Mouse (Mus musculus) c-Kit-positive CD71-positive TER-119-negative erythroid progenitor cells, embryonic 14.5 days (primary cell): ENCODE measurements around the gene Dld.

Source experiments
- DNase-seq: peaks from one replicate; pipeline ENCODE4 v3.0.0-alpha.2; 2013; ENCODE audit warnings: low read depth

Gene Dld

DNA sequence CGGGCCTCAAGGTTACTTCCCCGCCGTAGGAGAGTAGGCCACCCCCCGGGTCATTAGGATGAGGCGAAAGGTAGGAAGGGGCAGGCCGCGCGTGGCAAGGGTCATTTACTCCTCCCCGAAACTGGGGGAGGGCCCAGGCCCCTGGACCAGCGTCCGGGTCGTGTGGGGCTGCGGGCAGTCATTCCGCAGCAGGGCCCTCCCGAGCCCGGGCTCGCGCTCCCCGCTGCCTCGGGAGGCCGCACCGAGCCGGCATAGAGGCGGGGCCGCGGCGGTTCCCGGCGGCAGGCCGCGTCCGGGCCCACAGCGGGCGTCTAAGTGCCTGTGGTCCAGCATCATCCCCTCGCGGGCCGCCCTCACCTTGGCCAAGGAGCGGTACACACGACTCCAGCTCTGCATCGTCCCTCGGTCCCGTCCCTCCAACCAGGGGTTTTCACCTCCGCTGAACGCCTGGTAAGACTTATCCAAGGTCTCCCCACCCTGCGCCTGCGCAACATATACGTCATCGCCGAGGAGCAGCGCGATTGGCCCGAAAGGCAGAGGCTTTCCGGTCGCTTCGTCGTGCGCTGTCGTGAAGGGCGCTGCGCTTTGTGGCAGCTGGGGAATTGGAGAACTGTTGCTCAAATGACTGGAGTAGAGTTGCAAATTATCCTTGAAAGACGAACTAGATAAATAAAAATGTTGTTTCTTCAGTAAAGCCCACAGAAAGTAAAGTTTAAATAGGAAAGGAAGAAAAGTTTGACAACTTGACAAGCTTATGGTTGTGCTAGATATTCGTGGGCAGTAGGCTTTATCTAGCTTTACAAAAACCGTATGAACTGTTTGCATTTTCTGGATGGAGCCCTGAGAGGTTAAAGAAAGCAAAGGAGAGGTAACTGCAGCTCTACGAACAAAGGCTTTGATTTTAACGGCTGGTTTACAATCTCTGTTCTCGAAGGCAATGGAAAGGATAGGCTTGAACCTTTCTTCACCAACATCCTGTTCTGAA, at the start of gene Dld:
Dld (minus strand) TSS at position 510 of the 985 bp plus-strand sequence.
- peak; percentile 92 for DNase-seq

DNA sequence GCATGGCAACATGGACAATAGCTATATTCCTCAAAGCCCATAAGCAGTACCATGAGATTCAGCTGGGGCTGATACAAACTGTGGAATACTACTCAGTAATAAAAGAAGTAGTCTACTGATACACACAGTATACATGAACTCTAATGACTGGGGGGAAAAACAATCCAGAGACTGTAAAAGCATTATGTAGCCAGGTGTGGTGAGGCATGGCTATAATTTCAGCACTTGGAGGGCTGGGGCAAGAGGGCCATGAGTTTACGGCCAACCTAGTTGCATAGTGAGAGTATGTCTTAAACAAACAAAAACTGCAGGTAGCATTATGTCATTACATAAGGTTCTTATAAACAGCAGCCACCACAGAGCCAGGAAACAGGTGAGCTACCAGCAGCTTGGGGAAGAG, 49.6 kb upstream of the Dld start:
- no peak for DNase-seq

DNA sequence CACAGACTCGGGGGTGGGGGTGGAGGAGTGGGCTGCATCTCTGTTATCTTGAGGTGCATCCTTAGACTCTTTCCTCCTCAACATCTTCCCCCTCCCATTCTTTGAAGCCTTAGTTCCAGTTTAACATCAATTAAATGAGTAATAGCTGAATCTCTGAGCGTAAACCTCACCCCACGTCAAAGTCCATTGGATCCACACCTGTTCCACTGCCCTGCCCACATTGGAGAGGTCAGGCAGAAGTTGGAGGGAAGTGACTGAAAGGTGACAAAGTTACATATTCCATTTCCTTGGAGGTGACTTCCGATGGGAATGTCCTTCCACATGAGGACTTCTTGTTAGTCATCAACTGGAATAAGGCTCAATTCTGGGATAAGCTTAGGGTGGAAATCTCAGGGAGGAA, 46.5 kb upstream of the Dld start:
- no peak for DNase-seq

DNA sequence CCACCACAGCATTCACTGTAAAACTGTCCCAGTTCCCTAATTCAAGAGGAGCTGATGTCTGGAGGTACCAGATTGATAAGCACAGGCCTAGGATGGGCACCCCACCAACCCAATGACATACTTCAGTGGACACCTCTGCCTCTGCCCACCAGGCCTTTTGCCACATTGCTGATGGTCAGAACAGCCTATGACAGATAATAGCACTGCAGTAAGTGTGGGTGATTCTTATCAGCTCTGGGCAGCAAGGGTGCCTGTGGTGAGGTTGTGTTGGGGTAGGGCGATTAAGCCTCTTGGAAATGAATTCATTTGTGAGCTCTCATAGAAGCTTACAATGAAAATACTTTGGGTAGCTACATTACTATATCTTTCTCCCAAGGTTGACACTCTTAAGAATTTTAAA, 44.6 kb upstream of the Dld start:
- DNase-seq: no peak

DNA sequence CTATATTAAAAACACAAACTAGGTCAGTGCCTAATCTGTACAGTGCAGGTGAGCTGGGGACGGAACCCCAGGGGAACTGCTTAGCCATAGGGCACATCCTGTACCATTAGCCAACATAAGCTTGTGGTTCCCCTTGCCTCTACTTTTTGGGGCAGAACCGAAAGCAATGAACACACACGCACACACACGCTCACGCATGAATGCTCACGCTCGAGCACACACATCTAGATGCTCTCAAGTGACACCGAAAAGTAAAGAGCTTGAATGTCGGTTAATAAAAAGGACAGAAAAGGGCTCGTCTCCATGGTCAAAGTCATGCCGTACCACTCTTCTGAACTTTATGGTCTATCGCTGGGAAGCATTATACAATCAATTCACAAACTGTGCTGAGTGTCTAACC, 40.4 kb upstream of the Dld start:
- no peak for DNase-seq

DNA sequence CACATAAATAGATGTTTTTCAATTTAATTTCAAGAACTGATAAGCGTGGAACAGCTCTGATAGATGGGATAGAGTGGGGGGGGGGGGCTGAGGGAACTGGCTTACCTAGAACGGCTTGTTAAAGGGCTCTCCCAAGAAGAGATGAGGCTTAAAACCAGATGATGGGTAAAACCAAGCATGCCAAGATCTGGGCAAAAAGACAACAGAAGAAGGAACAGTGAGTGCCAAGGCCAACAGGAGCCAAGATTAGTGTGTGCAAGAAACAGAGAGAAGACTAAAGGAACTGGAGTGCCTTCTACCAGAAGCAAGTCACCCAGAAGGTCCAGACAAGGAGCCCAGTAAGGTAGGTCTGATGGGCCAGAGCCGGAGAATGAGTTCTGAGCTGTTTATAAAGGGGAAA, 39.3 kb upstream of the Dld start, which contains the start of gene Slc26a3:
Slc26a3 (plus strand) TSS at position 301 of the 400 bp plus-strand sequence.
- DNase-seq: no peak

DNA sequence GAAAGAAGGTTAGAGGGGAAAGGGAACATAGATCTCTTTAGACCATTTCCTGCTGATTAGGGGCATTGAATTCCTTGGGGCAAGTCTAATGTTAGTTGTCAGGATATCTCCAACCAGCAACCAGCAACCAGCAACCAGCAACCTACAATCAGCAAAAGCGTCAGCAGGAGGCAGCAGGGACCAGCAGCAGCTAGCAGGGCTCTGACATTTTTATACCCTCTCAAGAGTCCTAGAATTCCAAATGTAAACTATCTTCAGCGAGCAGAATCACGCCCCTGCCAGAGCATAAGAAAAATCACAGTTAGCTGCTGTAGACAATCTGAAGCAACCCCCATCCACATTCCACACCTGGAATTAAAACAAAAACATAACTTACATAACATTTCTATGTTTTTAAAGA, 36.0 kb upstream of the Dld start:
- DNase-seq: no peak

DNA sequence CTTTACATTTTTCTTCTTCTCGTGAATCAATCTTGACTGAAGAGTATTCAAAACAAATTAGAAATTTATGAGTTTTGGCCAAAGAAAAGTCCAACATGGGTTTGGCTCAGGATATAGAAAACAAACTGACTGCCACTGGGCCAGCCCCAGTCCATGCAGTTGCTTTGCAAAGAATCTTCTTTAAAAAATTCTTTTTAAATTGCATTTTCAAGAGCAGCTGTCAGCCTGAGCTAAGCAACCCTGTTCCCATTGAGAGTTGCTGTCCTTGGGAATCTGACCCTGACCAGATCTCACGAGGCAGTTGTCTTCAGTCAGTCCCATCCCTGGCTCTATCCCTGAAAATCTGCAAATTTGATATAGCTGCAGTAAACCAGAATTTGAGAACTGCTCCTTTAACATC, 31.2 kb upstream of the Dld start:
- DNase-seq: no peak

DNA sequence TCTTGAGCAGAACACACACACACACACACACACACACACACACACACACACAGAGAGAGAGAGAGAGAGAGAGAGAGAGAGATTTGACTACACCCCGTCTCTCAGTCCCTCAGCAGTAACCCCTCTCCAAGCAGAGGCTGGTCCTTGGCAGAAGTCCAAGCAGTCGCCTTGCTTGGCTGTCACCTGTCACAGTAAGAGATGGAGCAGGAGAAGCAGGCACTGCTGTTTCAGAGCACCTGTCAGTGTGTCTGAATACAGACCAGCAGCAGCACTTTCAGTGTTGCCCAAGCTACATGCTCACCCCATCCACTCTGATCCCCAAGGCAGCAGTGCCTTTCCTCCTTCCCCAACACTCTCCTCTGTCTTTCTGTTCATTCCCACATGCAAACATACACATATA, 29.6 kb upstream of the Dld start:
- DNase-seq: no peak

DNA sequence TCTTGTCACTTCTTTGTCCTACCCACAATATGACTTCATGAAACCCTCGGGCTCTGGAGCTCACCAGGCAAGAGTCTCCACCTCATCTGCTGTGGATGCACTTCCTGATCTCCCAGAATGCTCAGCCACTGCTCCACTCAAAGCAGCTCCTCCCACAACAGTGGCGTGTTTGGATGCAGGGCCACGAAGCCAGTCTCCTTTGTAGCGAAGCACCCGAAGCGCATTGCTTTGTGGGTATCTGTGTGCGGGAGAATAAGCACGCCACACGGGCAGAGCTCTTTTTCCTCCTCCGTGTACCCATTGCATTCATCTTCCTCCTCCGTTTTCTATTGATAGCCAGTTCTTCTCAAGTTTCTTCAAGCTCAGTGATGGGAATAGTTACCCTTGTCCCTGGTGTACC, 26.0 kb upstream of the Dld start:
- DNase-seq: no peak

DNA sequence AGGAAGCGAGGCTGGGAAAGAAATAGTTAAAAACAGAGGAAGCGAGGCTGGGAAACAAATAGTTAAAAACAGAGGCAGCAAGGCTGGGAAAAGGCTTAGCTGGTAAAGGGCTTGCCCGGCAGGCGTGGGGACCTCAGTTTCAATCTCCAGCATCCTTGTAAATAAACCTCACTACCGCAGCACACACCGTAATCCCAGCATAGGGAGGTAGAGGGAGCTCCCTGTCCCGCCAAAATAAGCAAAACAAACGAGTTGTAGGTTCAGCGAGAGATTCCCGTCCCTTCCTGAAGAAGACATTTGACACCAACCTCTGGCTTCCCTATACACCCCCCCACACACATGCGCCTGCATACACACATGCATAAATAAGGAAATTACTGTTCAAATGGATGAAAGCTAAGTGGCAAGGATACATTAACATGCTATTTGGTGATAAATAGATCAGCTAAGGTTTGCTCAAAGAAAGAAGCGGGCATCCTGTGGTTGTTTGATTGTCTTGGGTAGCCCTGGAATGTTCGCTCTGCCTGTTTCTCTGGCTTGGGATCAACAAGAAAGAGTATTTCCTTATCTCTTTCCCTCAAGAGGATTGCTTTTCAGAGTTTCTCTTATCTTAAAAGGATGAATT, 25.2 kb upstream of the Dld start:
- DNase-seq: no peak

DNA sequence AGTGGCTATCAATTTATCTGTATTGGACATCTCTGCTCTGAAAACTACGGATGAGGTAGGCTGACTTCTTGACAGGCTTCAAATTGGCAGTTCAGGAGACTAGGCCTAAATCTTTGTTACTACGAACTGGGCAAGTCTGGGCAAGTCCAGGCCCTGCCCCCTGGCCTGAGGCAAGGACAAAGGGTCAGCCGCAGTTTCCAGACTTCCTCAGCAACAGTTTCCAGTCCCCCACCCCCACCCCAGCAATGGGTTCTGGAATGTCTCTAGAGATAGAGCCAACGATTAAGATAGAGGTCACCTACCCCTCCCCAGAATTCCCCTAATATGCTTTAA, 24.0 kb upstream of the Dld start:
- DNase-seq: no peak

DNA sequence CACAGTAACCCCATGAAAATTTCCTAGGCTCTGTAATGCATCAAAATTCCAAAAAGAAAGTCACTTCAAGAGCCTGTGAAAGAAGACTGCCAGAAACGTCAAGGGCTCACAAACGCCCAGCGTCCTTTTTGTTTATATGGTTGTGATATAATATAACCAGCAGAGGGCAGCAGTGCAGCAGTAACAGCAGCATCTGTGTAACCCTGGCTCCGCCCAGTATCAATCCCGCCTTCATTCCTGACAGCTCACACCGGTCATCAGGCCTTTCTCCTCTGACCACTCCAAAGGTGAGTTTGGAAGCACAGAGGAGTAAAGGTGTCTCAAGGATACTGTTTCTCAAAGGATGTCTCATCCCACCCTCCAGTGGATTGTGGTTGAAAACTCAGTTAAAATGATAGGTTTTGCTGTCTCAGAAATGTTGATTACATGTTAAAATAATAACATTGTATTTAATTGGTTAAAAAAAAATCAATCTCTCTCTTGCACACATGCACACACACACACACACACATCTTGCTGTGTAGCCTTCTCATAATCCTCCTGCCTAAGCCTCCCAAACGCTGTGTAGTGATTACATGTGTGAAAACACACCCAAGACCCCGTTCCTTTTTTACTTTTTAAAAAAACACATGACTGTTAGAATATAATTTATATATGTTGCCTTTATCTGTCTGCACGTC, 23.5 kb upstream of the Dld start:
- peak; percentile 67 for DNase-seq

DNA sequence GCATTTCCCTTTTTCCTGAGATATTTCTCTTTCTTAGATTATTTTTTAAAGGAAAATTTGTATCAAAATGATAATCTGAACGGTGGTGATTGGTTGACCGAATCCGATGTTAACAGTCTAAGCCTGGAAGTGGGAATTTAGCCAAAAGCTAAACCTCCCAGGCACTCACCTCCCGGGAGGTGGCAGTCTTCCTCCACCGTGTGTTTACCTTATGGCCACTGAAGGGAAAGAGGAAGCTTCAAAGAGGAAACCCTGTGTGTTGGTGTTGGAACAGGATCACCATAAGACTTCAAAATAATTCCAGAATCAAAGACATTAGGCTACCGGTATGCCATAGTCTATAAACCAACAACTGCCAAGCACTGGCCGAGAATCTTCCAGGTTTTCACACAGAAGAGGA, 18.4 kb upstream of the Dld start:
- DNase-seq: no peak

DNA sequence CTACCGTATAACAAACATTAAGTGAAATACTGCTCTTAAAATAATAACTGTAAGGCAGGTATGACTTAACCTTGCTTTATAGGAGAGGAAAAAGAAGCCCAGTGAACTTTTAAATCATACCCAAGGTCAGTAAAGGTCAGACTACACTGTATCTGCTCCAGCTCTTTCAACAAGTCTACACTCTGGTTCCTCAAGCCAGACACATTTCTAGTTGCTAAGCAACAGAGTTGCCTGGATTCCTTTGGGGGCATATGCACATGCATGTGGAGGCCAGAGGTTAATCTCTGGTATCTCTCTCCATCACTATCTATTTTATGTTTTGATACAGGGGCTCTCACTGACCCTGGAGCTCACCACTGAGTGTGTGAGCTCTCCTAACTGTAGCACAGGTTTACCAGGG, 17.9 kb upstream of the Dld start:
- no peak for DNase-seq

DNA sequence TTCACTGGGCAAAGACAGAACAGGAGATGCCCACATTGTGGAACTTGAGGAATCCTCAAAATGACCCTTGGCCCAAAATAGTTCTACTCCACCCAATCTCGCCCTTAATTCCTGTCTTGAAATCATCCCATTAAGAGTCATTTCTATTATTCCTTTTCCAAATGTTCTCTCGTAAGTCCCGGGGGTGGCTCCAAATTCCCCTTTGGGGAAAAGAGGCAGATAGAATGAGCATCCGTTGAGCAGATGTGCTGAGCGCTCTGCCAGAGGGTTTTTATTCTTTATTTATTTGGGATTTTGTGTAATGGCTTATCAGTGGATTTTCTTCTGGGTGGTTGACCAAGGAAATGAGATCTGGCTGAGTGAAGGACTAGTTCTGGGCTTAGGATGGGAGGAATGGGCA, 16.5 kb upstream of the Dld start:
- no peak for DNase-seq

DNA sequence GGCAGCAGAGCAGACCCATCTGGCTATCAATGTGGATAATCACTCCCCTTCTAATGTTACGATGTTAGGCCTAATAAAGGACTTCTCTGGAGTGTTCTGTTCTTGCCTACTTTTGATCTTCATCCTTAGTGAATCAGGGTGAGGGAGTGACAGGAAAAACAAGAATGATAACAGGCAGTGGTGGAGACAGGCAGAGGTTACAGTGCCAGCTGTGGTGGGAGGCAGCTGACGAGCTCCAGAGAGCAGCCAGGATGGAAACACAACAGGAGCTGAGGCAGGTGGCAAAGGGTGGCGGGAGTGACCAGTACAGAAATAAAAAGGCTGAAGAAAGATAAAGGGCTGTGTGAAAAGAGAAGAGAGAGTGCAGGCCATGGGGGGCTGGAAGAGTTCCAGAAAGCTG, 15.2 kb upstream of the Dld start:
- no peak for DNase-seq

DNA sequence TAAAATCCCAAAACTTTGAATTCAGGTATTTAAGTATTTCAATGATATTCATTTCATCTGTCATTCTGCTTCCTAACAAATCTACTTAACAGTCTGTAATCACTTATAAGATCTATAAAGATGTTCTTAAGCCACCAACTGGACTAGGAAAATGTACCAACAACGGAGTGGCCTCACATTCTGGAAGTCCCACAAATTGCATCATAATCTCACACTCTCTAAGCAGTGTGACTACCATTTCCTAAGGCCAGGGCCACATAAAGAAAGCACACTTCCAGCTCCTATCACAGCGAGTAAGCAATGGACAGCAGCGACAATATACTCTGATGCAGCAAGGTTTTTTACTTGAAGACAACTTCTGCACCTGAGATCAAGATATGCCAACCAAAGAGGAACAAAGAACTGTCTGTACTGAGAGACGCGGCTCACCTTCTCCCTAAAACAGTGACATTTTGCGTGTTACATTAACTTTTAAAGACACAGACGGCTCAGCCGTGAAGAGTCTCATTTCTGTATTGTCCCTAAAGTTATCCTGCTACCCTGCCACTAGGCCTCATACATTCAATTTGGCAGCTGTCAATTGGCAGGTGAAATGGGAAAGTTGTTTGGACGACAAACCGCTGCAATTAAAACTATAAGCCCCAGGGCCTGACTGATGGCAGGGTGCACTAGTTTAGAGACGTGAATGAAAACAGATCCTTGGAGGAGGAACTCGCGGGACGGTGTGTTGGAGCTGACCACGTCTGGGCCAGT, 886 bp downstream of the Dld start:
- peak; percentile 13 for DNase-seq

DNA sequence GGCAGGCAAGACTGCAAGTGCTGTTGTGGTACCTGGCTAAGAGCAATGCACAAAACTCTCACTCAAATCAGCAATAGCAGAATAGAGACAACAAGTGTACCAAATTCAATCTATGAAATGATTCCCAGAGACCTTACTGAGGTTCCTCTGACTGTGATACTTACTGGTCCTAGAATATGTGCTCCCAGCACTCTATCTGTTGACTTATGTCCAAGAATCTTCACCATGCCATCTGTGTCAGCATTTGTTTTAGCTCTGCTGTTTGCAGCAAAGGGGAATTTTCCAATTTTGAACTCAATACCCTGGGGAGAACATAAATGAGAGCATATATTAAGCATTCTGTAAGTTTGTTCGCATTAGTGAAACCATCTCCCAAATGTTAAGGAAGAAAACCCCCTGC, 18.0 kb downstream of the Dld start:
- DNase-seq: no peak

DNA sequence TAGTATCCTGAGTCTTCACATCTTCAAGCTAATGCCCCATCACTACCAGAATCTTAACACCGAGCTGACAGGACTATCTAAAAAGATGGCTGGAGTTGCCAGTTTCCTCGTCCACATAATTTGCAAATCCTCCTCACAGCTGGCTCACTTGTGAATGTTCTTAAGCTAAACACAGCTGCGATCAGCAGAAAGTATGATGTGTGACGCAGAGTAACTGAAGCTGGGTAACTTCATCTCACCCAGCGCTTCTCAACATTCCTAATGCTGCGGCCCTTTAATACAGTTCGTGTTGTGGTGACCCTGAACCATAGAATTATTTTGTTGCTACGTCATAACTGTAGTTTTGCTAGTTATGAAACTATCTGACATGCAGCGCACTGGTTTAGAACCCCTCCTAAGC, 24.1 kb downstream of the Dld start:
- no peak for DNase-seq

DNA sequence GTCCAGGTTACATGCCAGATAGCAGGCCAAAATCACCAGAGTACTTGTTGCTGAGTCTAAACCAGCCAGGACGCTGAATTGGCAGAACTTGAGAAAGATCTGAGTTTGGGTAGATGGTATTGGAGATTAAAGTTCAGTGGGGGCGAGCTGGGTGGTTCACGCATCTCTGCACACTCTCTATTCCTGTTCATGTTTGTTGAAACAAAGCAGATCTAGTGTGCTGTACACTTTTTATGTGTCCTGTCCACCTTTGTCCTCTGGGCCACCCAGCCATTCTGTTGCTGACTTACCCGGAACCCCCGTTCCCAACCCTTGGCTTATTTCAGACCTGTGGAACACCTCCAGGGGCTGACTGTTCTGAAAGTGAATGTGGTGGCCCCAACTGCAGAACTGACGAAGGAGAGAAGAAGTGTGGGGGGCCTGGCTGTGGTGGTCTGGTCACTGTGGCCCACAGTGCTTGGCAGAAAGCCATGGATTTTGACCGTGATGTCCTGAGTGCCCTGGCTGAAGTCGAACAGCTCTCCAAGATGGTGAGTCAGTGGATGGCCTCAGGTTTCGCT, 28.0 kb downstream of the Dld start:
- DNase-seq: no peak

DNA sequence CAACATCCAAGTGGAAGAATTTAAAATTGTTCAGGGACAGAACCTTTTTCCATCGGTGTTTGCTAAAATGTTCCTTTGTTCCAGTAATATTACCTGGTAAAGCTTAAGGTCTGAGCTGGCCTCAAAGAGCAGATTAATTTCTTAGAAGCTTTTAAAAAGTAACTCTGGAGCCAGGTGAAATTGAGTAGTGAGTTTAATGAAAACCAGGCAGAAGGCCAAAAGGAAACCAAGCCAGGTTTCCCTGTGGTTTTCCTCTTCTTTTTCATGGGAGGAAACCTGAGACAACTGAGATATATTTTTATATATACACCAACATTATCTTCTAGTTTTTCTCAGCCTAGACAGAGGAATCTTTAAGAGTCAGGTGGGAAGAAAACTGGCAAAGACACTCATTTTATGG, 29.7 kb downstream of the Dld start:
- no peak for DNase-seq
